Mouse (Mus musculus): ENCODE data around the gene A930002H24Rik. TPM values are rescaled to one million over a fixed set of nuclear protein-coding genes. Genes with fewer than 3 reads are reported as not detected.
"Not testable (repeated sequence)": the region's sequence is repeated elsewhere in the genome, so short reads cannot be mapped to it uniquely, and the experiment has no call there.

A930002H24Rik gene
- total and polyA plus RNA-seq, 2 experiments = 0.74 TPM; not detected in 1

GRCm38 (mm10) chr17:63860988-63861387, 2.6 kb downstream of the A930002H24Rik start:
- no peak overlapping the region for H3K9ac ChIP-seq (ENCODE audit: low read depth, low read length)
- peak; percentile 12 for DNase-seq (ENCODE audit: extremely low read depth, low read depth, low spot score)
- no peak overlapping the region for H3K27ac ChIP-seq (replicated peaks; ENCODE audit: insufficient read depth, low read depth, low read length)
- no peak overlapping the region for H3K4me3 ChIP-seq (ENCODE audit: insufficient read depth, low read depth, low read length)
- WGBS = 62% methylated on average over 4 of the region's 4 CpGs
- no peaks in the 10 kb centered on the region for H3K36me3 ChIP-seq (ENCODE audit: control insufficient read depth, insufficient read depth, low read length)
- no peaks in the 10 kb centered on the region for H3K27me3 ChIP-seq (ENCODE audit: control insufficient read depth, insufficient read depth, low read length)
- TF ChIP-seq CTCF (IDR thresholded peaks at IDR 0.05; ENCODE audit: low read depth, low read length) (no peak), POLR2A (IDR thresholded peaks at IDR 0.05; ENCODE audit: extremely low read depth, insufficient read depth, low read length) (no peak)
- H3K4me1 ChIP-seq (ENCODE audit: control insufficient read depth, insufficient read depth, low read length) = peaks cover 6% of the 10 kb centered on the region
- H3K79me2 ChIP-seq (ENCODE audit: control insufficient read depth, insufficient read depth, low read length) = no peaks in the 10 kb centered on the region

- no peaks in the 10 kb centered on the region for H3K36me3 ChIP-seq (ENCODE audit: control insufficient read depth, insufficient read depth, low read length)
- no peak overlapping the region for H3K27ac ChIP-seq (replicated peaks; ENCODE audit: insufficient read depth, low read depth, low read length)
- H3K4me1 ChIP-seq (ENCODE audit: control insufficient read depth, insufficient read depth, low read length) = no peaks in the 10 kb centered on the region
- DNase-seq (ENCODE audit: extremely low read depth, low read depth, low spot score) = no peak
- WGBS = 91% methylated on average over 7 of the region's 7 CpGs
- H3K27me3 ChIP-seq (ENCODE audit: control insufficient read depth, insufficient read depth, low read length) = no peaks in the 10 kb centered on the region
- H3K9ac ChIP-seq (ENCODE audit: low read depth, low read length) = no peak overlapping the region
- no peak overlapping the region for H3K4me3 ChIP-seq (ENCODE audit: insufficient read depth, low read depth, low read length)
- H3K79me2 ChIP-seq (ENCODE audit: control insufficient read depth, insufficient read depth, low read length) = no peaks in the 10 kb centered on the region
- no peak for TF ChIP-seq POLR2A (IDR thresholded peaks at IDR 0.05; ENCODE audit: extremely low read depth, insufficient read depth, low read length)
- no peak for TF ChIP-seq CTCF (IDR thresholded peaks at IDR 0.05; ENCODE audit: low read depth, low read length)
Observed at GRCm38 (mm10) chr17:63857023-63857544, 6.5 kb downstream of the A930002H24Rik start.

GRCm38 (mm10) chr17:63850016-63850415, 13.6 kb downstream of the A930002H24Rik start:
- DNase-seq (ENCODE audit: extremely low read depth, low read depth, low spot score) = no peak
- Histone ChIP-seq H3K79me2 (ENCODE audit: control insufficient read depth, insufficient read depth, low read length) (no peaks in the 10 kb centered on the region), H3K27ac (replicated peaks; ENCODE audit: insufficient read depth, low read depth, low read length) (no peak overlapping the region), H3K4me3 (ENCODE audit: insufficient read depth, low read depth, low read length) (no peak overlapping the region), H3K9ac (ENCODE audit: low read depth, low read length) (no peak overlapping the region), H3K36me3 (ENCODE audit: control insufficient read depth, insufficient read depth, low read length) (no peaks in the 10 kb centered on the region), H3K4me1 (ENCODE audit: control insufficient read depth, insufficient read depth, low read length) (no peaks in the 10 kb centered on the region; the same call in 1 of the 2 replicates), H3K27me3 (ENCODE audit: control insufficient read depth, insufficient read depth, low read length) (no peaks in the 10 kb centered on the region)
- TF ChIP-seq CTCF (IDR thresholded peaks at IDR 0.05; ENCODE audit: low read depth, low read length) (no peak), POLR2A (IDR thresholded peaks at IDR 0.05; ENCODE audit: extremely low read depth, insufficient read depth, low read length) (no peak)
- 92% methylated on average over 9 of the region's 9 CpGs for WGBS

- H3K4me3 ChIP-seq (ENCODE audit: insufficient read depth, low read depth, low read length) = peak overlapping the region; percentile 88
- H3K36me3 ChIP-seq (ENCODE audit: control insufficient read depth, insufficient read depth, low read length) = no peaks in the 10 kb centered on the region
- no peaks in the 10 kb centered on the region for H3K27me3 ChIP-seq (ENCODE audit: control insufficient read depth, insufficient read depth, low read length)
- TF ChIP-seq CTCF (IDR thresholded peaks at IDR 0.05; ENCODE audit: low read depth, low read length) = no peak
- TF ChIP-seq POLR2A (IDR thresholded peaks at IDR 0.05; ENCODE audit: extremely low read depth, insufficient read depth, low read length) = 0 out of 2 replicates have a peak, but pooled peaks have one; percentile 17
- DNase-seq (ENCODE audit: extremely low read depth, low read depth, low spot score) = peak; percentile 66
- H3K9ac ChIP-seq (ENCODE audit: low read depth, low read length) = peak overlapping the region; percentile 69
- 3% methylated on average over 22 of the region's 22 CpGs for WGBS
- no peak overlapping the region for H3K27ac ChIP-seq (replicated peaks; ENCODE audit: insufficient read depth, low read depth, low read length)
- no peaks in the 10 kb centered on the region for H3K79me2 ChIP-seq (ENCODE audit: control insufficient read depth, insufficient read depth, low read length)
- no peaks in the 10 kb centered on the region; the same call in 1 of the 2 replicates for H3K4me1 ChIP-seq (ENCODE audit: control insufficient read depth, insufficient read depth, low read length)
Observed at GRCm38 (mm10) chr17:63849566-63849965, 14.0 kb downstream of the A930002H24Rik start.

GRCm38 (mm10) chr17:63849151-63849550, 14.4 kb downstream of the A930002H24Rik start:
- Histone ChIP-seq H3K27me3 (ENCODE audit: control insufficient read depth, insufficient read depth, low read length) (no peaks in the 10 kb centered on the region), H3K4me3 (ENCODE audit: insufficient read depth, low read depth, low read length) (peak overlapping the region; percentile 88), H3K9ac (ENCODE audit: low read depth, low read length) (peak overlapping the region; percentile 69), H3K79me2 (ENCODE audit: control insufficient read depth, insufficient read depth, low read length) (no peaks in the 10 kb centered on the region), H3K4me1 (ENCODE audit: control insufficient read depth, insufficient read depth, low read length) (no peaks in the 10 kb centered on the region; the same call in 1 of the 2 replicates), H3K27ac (replicated peaks; ENCODE audit: insufficient read depth, low read depth, low read length) (no peak overlapping the region), H3K36me3 (ENCODE audit: control insufficient read depth, insufficient read depth, low read length) (no peaks in the 10 kb centered on the region)
- WGBS = 2% methylated on average over 6 of the region's 6 CpGs
- TF ChIP-seq POLR2A (IDR thresholded peaks at IDR 0.05; ENCODE audit: extremely low read depth, insufficient read depth, low read length) = no peak
- TF ChIP-seq CTCF (IDR thresholded peaks at IDR 0.05; ENCODE audit: low read depth, low read length) = no peak
- no peak for DNase-seq (ENCODE audit: extremely low read depth, low read depth, low spot score)

GRCm38 (mm10) chr17:63845766-63846165, 17.8 kb downstream of the A930002H24Rik start:
- H3K4me3 ChIP-seq (ENCODE audit: insufficient read depth, low read depth, low read length); H3K79me2 ChIP-seq (ENCODE audit: control insufficient read depth, insufficient read depth, low read length); H3K36me3 ChIP-seq (ENCODE audit: control insufficient read depth, insufficient read depth, low read length); H3K4me1 ChIP-seq (ENCODE audit: control insufficient read depth, insufficient read depth, low read length); DNase-seq (ENCODE audit: extremely low read depth, low read depth, low spot score); H3K27ac ChIP-seq (replicated peaks; ENCODE audit: insufficient read depth, low read depth, low read length); H3K27me3 ChIP-seq (ENCODE audit: control insufficient read depth, insufficient read depth, low read length); H3K9ac ChIP-seq (ENCODE audit: low read depth, low read length): not testable (repeated sequence)
- WGBS = 97% methylated on average over 3 of the region's 3 CpGs

Measured in liver, adult 2 months (tissue).